Mouse (Mus musculus) limb, embryonic 10.5 days (tissue): ENCODE results near the gene Il20rb. TPM values are rescaled to one million over a fixed set of nuclear protein-coding genes. Genes with fewer than 3 reads are reported as not detected.

Experiments
- DNase-seq: peaks from one replicate; pipeline ENCODE4 v3.0.0-alpha.2; 2017; ENCODE audit warnings: low spot score
- H3K27ac ChIP-seq: fragments of 300-500 bp; sonication (generic); 2 replicates; pipeline ENCODE4 v1.5.1; 2016; ENCODE audit warnings: mild to moderate bottlenecking
- H3K27me3 ChIP-seq: fragments of 300-500 bp; sonication (generic); 2 replicates; pipeline ENCODE4 v1.6.1; 2016; ENCODE audit warnings: low read depth, mild to moderate bottlenecking; ENCODE audit not compliant: poor library complexity, severe bottlenecking
- H3K36me3 ChIP-seq: fragments of 300-500 bp; sonication (generic); 2 replicates; pipeline ENCODE4 v1.6.1; 2016; ENCODE audit warnings: mild to moderate bottlenecking, moderate library complexity
- H3K4me1 ChIP-seq: fragments of 300-500 bp; sonication (generic); 2 replicates; pipeline ENCODE4 v1.6.1; 2016
- H3K4me3 ChIP-seq: fragments of 300-500 bp; sonication (generic); 2 replicates; pipeline ENCODE4 v1.5.1; 2016; ENCODE audit warnings: mild to moderate bottlenecking, moderate library complexity
- H3K9me3 ChIP-seq: fragments of 300-500 bp; sonication (generic); replicated peaks from 2 replicates; pipeline ENCODE4 v1.6.1; 2016; ENCODE audit warnings: mild to moderate bottlenecking
- WGBS: fragments of 180-500 bp; shearing (Covaris S2); methylation state at CpG from one replicate; pipeline ENCODE4 v1.1.7; 2016; 5-methylcytosine and 5-hydroxymethylcytosine counted together
- polyA plus RNA-seq: library from polyadenylated mRNA; unstranded; fragments of >200 nt; fragmentation: Nextera tagmentation; extraction: Ambion mirVana; gene quantifications from 2 replicates; pipeline ENCODE4 v1.2.1, GENCODE M21; 2016

Gene Il20rb
- polyA plus RNA-seq, 1 experiment from 2014 or later = 1.6 TPM

DNA sequence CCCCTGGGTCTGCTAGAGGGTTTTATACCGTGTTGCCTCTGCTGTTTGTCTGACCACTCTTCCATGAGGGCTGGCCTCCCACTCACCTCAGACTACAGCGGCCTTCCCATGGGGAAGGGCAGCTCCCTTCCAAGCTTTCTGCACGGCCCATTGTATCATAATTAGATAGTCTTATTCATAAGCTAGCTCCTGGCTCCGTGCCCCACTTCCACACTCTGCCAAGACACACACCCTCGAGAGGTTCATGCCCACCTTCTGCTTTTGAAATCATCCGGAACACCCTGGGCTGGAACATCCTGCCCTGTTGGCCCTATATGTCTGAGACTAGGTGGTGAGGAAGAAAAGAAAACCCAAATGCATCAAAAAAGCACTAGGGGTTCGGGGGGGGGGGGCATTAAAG is 18.9 kb downstream of the Il20rb start:
- 0 out of 2 replicates have a peak, but pooled peaks cover 5% of the 10 kb centered on the region for H3K4me1 ChIP-seq
- no peak overlapping the region for H3K4me3 ChIP-seq
- WGBS = 92% methylated on average over 7 of the region's 7 CpGs
- no peak overlapping the region for H3K27ac ChIP-seq
- no peak for DNase-seq
- H3K27me3 ChIP-seq = no peaks in the 10 kb centered on the region
- no peaks in the 10 kb centered on the region for H3K9me3 ChIP-seq
- peaks cover 17% of the 10 kb centered on the region; the same call in 1 of the 2 replicates for H3K36me3 ChIP-seq

DNA sequence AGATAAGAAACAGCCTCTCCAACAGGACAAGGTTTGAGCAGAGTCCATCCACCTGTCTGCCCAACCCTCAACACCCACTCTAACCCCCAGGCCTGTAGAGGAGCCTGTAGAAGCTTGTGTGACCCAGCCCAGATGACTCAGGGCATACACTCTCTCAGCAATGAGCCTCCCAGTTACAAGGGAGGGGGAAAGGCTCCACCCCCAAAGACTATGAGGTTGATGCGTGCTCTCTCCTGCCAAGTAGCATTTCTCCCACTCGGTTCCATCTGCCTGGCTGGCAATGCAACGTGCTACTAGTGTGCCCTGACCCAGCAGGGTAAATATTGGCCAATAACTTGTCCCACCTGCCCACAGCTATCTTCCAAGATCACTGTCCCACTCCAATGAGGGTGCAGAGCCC is 19.8 kb downstream of the Il20rb start:
- Histone ChIP-seq H3K4me1 (0 out of 2 replicates have a peak, but pooled peaks cover 5% of the 10 kb centered on the region), H3K36me3 (peaks cover 17% of the 10 kb centered on the region; the same call in 1 of the 2 replicates), H3K9me3 (no peaks in the 10 kb centered on the region), H3K4me3 (no peak overlapping the region), H3K27me3 (no peaks in the 10 kb centered on the region), H3K27ac (no peak overlapping the region)
- DNase-seq = no peak
- WGBS = 89% methylated on average over 3 of the region's 3 CpGs

DNA sequence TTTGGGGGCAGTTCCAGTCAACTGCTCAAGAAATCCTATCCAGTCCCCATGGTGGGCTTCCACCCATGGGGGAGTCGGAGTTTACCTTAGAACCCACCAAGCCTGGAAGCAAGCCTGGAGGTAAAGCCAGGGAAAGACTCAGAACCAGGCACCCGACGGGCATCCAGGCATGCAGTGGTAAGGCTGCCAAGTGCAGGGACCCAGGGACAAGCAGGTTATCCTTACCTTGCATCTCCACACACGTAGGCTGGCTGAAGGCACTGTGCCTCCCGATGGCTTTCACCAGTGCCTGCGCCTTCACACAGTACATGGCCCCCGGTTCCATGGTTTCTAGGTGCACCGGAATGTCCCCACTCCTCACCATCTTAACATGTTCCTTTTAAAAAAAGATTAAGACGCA is 20.6 kb downstream of the Il20rb start:
- 0 out of 2 replicates have a peak, but pooled peaks cover 3% of the 10 kb centered on the region for H3K4me1 ChIP-seq
- H3K4me3 ChIP-seq = no peak overlapping the region
- no peak overlapping the region for H3K27ac ChIP-seq
- no peak for DNase-seq
- H3K9me3 ChIP-seq = no peaks in the 10 kb centered on the region
- H3K27me3 ChIP-seq = no peaks in the 10 kb centered on the region
- 93% methylated on average over 9 of the region's 9 CpGs for WGBS
- H3K36me3 ChIP-seq = peaks cover 21% of the 10 kb centered on the region

DNA sequence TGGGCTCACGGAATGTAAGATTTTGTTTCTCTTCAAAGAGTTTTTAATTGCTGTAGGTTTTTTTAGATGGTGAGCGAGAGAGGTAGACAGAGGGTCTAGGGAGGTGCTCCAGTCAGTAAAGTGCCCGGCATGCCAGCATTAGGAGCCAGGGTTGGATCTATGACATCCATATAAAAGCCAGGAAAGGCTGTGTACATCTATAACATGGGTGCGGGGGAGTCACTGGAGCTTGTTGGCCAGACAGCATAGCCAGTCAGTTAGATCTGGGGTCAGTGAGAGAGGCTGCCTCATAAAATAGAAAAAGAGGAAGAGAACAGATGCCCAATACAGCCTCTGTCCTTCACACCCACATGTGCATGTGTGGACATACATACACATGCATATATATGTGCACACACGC is 21.2 kb downstream of the Il20rb start:
- Histone ChIP-seq H3K4me1 (no peaks in the 10 kb centered on the region), H3K4me3 (no peak overlapping the region), H3K27ac (no peak overlapping the region), H3K36me3 (peaks cover 27% of the 10 kb centered on the region), H3K9me3 (no peaks in the 10 kb centered on the region), H3K27me3 (no peaks in the 10 kb centered on the region)
- no peak for DNase-seq
- 96% methylated on average over 5 of the region's 5 CpGs for WGBS

DNA sequence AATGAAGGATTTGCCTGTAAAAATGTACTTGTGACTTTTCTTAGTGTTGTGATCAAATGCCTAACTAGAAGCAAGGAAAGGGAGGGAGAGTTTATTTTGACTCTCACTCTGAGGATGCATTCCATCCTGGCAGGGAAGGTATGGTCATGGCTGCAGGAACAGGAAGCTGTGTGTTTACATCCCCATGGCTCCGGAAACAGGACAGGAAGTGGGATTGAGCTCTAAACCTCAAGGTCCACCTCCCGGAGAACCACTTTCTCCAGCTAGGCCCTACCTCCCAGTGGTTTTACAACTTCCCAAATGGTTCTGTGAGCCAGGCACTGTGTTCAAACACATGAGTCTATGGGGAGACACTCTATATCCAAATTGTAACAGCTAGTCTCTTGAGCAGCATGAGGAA is 22.8 kb downstream of the Il20rb start:
- Histone ChIP-seq H3K9me3 (no peaks in the 10 kb centered on the region), H3K4me3 (no peak overlapping the region), H3K4me1 (no peaks in the 10 kb centered on the region), H3K27me3 (no peaks in the 10 kb centered on the region), H3K27ac (no peak overlapping the region), H3K36me3 (peaks cover 35% of the 10 kb centered on the region)
- WGBS = 77% methylated on average over 2 of the region's 2 CpGs
- DNase-seq = no peak

DNA sequence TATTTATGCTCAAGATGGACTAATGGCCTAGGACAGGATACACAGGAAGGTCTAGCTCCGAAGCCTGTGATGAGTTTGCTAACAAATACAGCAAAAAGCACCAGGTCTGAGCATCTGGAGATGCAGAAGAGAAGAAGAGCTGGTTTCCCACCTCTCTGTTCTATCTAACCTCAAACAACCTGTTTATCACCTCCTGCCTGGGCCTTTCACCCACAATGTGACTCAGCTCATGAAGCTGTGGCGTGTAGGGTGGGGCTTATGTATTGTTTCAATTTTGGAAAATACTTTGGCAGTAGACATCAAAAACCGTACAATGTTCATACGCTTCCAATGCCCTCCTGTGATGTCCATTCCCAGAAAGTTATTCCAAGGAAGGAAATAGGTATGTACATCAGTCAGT is 24.5 kb downstream of the Il20rb start:
- no peaks in the 10 kb centered on the region for H3K27me3 ChIP-seq
- no peak overlapping the region for H3K4me3 ChIP-seq
- DNase-seq = no peak
- no peak overlapping the region for H3K27ac ChIP-seq
- H3K36me3 ChIP-seq = peaks cover 37% of the 10 kb centered on the region
- 98% methylated on average over 4 of the region's 4 CpGs for WGBS
- no peaks in the 10 kb centered on the region for H3K9me3 ChIP-seq
- no peaks in the 10 kb centered on the region for H3K4me1 ChIP-seq

DNA sequence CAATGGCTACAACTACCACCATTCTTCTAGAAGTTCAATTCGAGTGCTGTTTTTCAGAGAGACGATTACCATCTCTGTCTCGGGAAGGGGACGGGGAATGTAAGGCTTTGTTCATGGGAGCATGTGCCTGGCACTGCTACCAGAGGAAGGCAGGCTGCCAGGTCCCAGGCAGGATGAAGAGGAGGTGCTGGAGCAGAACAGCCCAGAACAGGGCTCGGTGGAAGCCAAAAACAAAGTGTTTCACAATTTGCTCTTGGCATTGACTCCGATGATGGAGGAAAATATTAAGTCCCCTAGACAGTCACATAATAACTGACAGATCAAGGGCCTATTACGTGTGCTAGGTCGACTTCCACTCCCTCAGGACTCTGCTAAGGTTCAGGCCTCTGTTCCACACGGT is 24.9 kb downstream of the Il20rb start:
- Histone ChIP-seq H3K27me3 (no peaks in the 10 kb centered on the region), H3K36me3 (peaks cover 37% of the 10 kb centered on the region), H3K4me1 (no peaks in the 10 kb centered on the region), H3K9me3 (no peaks in the 10 kb centered on the region), H3K27ac (no peak overlapping the region), H3K4me3 (no peak overlapping the region)
- DNase-seq = no peak
- 93% methylated on average over 9 of the region's 9 CpGs for WGBS

DNA sequence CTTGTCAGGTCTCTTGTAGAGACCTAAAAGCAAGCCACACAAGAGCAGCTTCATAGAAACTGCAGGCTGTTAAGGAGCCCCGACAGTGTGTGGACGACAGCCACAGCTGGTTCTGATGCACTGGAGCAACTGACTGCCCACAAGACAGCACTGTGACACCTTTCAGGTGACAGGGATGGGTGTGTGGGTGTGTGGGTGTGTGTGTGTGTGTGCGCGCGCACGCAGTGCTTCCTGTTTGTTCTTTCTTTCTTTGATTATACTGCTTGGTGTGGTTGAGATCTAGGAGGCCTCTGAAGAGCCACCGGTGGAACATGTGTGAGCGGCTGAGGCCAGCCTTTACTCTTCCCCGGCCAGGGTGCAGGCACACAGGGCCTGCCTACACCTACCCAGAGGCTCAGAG is 26.4 kb downstream of the Il20rb start:
- Histone ChIP-seq H3K4me3 (no peak overlapping the region), H3K27me3 (peaks cover 3% of the 10 kb centered on the region; the same call in 1 of the 2 replicates), H3K9me3 (no peaks in the 10 kb centered on the region), H3K4me1 (no peaks in the 10 kb centered on the region), H3K27ac (no peak overlapping the region), H3K36me3 (peaks cover 31% of the 10 kb centered on the region)
- no peak for DNase-seq
- 97% methylated on average over 9 of the region's 9 CpGs for WGBS

DNA sequence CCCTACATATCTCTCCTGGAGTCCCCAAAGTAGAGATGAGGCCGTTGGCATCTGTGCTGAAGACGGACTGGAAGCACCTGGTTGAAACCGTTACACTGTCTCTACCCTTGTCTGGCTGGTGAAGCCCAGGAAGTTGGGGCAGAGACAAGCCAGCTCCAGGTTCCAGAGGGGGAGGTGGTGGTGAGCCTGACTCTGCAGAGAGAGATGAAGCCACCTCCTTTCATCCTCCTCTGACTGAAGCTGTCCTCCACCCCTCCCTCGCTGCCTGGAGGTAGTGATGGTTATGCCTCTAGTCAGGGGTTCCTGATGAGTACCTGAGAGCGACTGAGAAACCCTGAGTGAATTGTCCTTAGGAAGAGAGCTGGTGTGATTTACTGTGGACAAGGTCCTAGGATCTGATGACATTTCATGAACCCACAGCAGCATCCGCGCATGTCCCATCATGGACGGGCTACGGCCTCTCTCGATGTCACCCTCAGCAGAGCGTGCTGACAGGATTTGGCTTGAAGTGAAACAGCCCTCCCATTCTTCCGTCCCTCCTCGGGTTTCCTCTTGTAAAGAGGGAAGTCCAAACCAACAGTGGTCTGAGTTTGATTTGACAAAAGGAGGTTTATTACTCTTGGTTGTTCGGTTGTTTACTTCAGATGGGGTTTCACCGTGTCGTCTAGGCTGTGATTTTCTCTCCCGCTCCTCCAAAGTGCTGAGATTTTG is 28.5 kb downstream of the Il20rb start:
- H3K4me3 ChIP-seq = no peak overlapping the region
- 84% methylated on average over 17 of the region's 17 CpGs for WGBS
- no peak for DNase-seq
- H3K27me3 ChIP-seq = peaks cover 11% of the 10 kb centered on the region; the same call in 1 of the 2 replicates
- H3K36me3 ChIP-seq = peaks cover 28% of the 10 kb centered on the region
- H3K27ac ChIP-seq = no peak overlapping the region
- H3K9me3 ChIP-seq = no peaks in the 10 kb centered on the region
- H3K4me1 ChIP-seq = peaks cover 11% of the 10 kb centered on the region

DNA sequence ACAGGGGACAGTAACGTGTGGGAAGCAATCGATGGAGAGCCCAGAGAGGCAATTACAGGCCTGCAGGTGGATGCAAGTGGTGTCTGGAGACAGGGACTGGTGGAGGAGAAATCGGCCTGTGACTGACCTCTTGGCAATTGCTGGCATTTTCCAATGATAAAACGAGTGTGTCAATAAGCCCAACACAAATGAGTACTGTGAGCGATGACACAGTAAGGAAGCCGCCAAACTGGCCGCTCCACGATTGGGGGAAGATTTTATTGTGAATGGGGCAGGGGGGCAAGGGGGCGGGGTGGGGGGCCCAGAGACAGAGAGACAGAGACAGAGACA is 32.0 kb downstream of the Il20rb start:
- H3K27ac ChIP-seq = no peak overlapping the region

DNA sequence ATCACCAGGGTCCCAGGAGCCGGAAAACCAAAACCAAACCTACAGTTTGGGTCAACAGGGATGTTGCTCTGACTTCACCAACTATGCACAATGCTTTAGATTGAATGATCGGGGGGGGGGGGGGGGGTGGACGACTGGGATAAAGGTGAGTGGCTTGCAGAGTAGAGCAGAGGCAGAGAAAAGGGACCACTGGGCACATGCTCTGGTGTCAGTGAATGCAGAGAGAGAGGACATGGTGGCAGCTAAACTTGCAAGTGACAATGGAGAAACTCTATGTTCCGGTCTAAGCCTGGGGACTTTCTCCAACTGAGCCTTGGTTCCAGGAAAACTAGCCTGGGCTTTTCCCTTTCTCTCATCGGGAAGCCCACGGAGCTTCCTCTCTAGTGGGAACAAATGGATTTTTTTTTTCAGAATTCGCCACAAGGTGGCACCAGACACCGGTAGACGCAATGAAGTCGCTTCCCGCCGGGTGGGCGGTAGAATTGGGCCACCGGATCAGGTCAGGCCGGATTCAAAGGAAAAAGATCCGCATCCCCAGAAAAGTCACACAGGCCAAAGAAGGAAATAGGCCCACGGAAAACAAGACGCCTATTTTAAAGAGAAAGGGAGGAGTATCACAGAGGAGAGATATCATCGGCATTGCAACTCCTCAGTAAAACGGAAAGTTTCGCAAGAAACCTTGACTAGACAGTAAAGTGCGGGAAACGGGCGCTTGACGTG is 32.5 kb downstream of the Il20rb start:
- peak; percentile 85 for DNase-seq
- Histone ChIP-seq H3K9me3 (no peaks in the 10 kb centered on the region), H3K36me3 (0 out of 2 replicates have a peak, but pooled peaks cover 11% of the 10 kb centered on the region), H3K4me1 (peaks cover 11% of the 10 kb centered on the region), H3K4me3 (peak overlapping the region; percentile 48), H3K27me3 (peaks cover 11% of the 10 kb centered on the region; the same call in 1 of the 2 replicates), H3K27ac (no peak overlapping the region)
- 11% methylated on average over 25 of the region's 25 CpGs for WGBS

More for the DNA sequence above, 32.0 kb downstream of the Il20rb start:
- Histone ChIP-seq H3K9me3 (no peaks in the 10 kb centered on the region), H3K4me3 (peak overlapping the region; percentile 48), H3K36me3 (0 out of 2 replicates have a peak, but pooled peaks cover 11% of the 10 kb centered on the region), H3K27me3 (peaks cover 11% of the 10 kb centered on the region; the same call in 1 of the 2 replicates), H3K4me1 (peaks cover 11% of the 10 kb centered on the region)
- DNase-seq = no peak
- 29% methylated on average over 9 of the region's 9 CpGs for WGBS

DNA sequence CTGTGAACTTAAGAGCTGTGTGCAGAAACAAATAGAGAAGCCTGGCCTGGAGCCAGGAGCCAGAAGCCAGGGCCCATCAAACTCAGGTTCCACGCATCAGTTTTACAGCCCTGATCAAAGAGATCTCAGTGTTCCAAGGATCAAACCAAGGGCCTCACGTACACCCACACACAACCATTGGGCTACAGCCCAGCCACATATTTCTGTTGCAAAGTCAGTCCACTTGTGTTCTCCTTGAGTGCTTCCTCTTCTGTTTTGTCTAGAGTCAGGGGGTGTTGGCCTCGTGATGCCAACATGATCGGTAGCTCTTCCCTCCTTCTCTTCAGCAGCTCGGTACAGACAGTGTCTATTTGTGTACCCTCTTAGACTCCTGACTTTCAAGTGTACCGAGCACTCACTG is 34.2 kb downstream of the Il20rb start:
- Histone ChIP-seq H3K36me3 (no peaks in the 10 kb centered on the region), H3K9me3 (no peaks in the 10 kb centered on the region), H3K27me3 (peaks cover 16% of the 10 kb centered on the region; the same call in 1 of the 2 replicates), H3K4me3 (no peak overlapping the region), H3K4me1 (peaks cover 11% of the 10 kb centered on the region), H3K27ac (no peak overlapping the region)
- DNase-seq = no peak
- WGBS = 76% methylated on average over 6 of the region's 6 CpGs

DNA sequence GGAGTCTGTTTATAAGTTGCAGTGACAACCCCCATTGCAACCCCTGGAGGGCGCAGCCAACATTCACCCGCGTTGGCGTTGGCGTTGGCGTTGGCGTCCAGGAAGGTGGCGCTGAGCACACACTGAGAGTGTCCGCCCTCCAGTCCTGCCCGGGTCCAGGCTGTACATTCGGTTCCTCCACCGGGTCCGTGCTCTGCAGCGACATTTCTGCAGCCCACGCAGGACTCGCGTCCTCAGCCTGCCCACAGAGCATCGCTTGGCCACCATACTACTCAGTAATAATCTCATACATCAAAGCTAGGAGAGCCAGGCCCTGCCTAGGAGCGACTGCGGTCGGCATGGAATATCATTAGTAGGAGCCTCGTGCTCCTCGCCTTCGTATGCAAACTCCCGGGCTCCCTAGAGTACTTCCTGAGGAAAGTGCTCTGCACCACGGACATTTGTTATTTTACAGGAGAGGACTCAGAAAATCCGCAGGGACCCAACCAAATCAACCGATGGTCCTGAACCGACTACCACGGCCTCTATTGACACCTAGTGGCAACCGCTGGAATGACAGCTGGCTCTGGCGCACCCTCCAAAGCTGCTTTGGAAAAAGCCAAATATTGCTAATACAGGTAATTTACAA is 40.4 kb downstream of the Il20rb start:
- under 1% methylated on average over 32 of the region's 32 CpGs for WGBS
- peak overlapping the region; percentile 80 for H3K27ac ChIP-seq
- peak; percentile 86 for DNase-seq
- 0 out of 2 replicates have a peak, but pooled peaks cover 8% of the 10 kb centered on the region for H3K27me3 ChIP-seq
- H3K4me3 ChIP-seq = peak overlapping the region; percentile 65
- peaks cover 6% of the 10 kb centered on the region for H3K4me1 ChIP-seq
- H3K36me3 ChIP-seq = no peaks in the 10 kb centered on the region
- H3K9me3 ChIP-seq = no peaks in the 10 kb centered on the region
